Comparison of ENCODE assay signal across 13 mouse cellular contexts in the genomic region with DNA sequence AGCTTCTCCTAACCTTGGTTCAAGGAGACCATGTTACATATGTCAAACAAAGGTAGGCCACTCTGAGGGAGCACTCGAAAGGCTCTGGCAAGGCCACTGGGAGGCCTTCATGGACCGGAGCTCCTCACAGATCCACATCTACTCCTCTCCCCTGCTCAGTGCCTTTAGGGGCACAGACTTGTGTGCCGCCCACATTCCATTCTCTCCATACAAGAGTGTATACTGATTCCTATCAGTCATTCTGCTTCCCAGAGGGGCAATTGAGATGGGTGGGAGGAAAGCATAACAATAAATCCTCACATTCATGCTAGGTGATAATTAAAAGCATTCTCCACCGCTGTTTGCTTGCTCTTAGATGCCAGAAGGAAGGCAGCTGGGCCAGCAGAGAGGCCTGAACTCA.
DNase-seq lines count a peak whose midpoint lies in the region; ATAC-seq lines count a peak whose summit lies in the region.
"Had no signal": no experiment of that assay in that cellular context is flagged by ENCODE, and none has a peak within 500 bp of the region (broad histone marks: within the 10 kb centered on the region; RNA-seq: fewer than 3 reads in every experiment).

No protein-coding gene starts in this region.

- H3K9ac ChIP-seq in forebrain, embryonic 11.5 days (ENCODE audit: low read length), result no peak overlapping the region
- no peak overlapping the region for H3K9ac ChIP-seq in forebrain, embryonic 12.5 days
- no peak overlapping the region for H3K9ac ChIP-seq in kidney, embryonic 15.5 days
- H3K9ac ChIP-seq in limb, embryonic 15.5 days, result no peak overlapping the region
- H3K9ac ChIP-seq: forebrain, embryonic 13.5 days; hindbrain, embryonic 13.5 days; liver, embryonic 13.5 days had no signal

- H3K9me3 ChIP-seq in forebrain, embryonic 11.5 days (ENCODE audit: control insufficient read depth, low read length), result no peaks in the 10 kb centered on the region
- no peaks in the 10 kb centered on the region for H3K9me3 ChIP-seq in forebrain, embryonic 12.5 days
- no peaks in the 10 kb centered on the region for H3K9me3 ChIP-seq in kidney, embryonic 15.5 days (replicated peaks)
- H3K9me3 ChIP-seq in embryonic facial prominence, embryonic 10.5 days, result no peaks in the 10 kb centered on the region
- no peaks in the 10 kb centered on the region for H3K9me3 ChIP-seq in limb, embryonic 15.5 days
- H3K9me3 ChIP-seq: forebrain, embryonic 13.5 days; G1E; hindbrain, embryonic 13.5 days; liver, embryonic 13.5 days had no signal

- H3K4me1 ChIP-seq in forebrain, embryonic 11.5 days (replicated peaks; ENCODE audit: control insufficient read depth, insufficient read depth, low read length), result peaks cover 31% of the 10 kb centered on the region
- peaks cover 38% of the 10 kb centered on the region for H3K4me1 ChIP-seq in forebrain, embryonic 12.5 days
- peaks cover 83% of the 10 kb centered on the region for H3K4me1 ChIP-seq in kidney, embryonic 15.5 days
- H3K4me1 ChIP-seq in embryonic facial prominence, embryonic 10.5 days, result peaks cover 92% of the 10 kb centered on the region
- H3K4me1 ChIP-seq in limb, embryonic 15.5 days, result peaks cover 44% of the 10 kb centered on the region

- no peak for ATAC-seq in forebrain, embryonic 11.5 days (replicated peaks; ENCODE audit: low FRiP score)
- ATAC-seq in forebrain, embryonic 12.5 days (ENCODE audit: low FRiP score), result no peak
- 0 out of 2 replicates have a peak, but pooled peaks have one; percentile 23 for ATAC-seq in kidney, embryonic 15.5 days (replicated peaks; ENCODE audit: low FRiP score)
- no peak for ATAC-seq in limb, embryonic 15.5 days (ENCODE audit: insufficient number of reproducible peaks, low FRiP score, low TSS enrichment, low read depth)
- ATAC-seq in erythroid progenitor cell, adult 5-6 weeks (replicated peaks; ENCODE audit: low FRiP score, poor library complexity, severe bottlenecking), result no peak
- ATAC-seq: forebrain, embryonic 13.5 days had no signal

- H3K36me3 ChIP-seq in forebrain, embryonic 11.5 days (ENCODE audit: control insufficient read depth, insufficient read depth, low read length), result no peaks in the 10 kb centered on the region
- H3K36me3 ChIP-seq in forebrain, embryonic 12.5 days (replicated peaks), result no peaks in the 10 kb centered on the region
- H3K36me3 ChIP-seq in kidney, embryonic 15.5 days, result no peaks in the 10 kb centered on the region
- H3K36me3 ChIP-seq in embryonic facial prominence, embryonic 10.5 days (replicated peaks), result no peaks in the 10 kb centered on the region
- H3K36me3 ChIP-seq in limb, embryonic 15.5 days, result no peaks in the 10 kb centered on the region
- H3K36me3 ChIP-seq: hindbrain, embryonic 13.5 days; liver, embryonic 13.5 days had no signal

- no peak overlapping the region for H3K27ac ChIP-seq in forebrain, embryonic 11.5 days (ENCODE audit: low read depth, low read length)
- no peak overlapping the region for H3K27ac ChIP-seq in forebrain, embryonic 12.5 days
- peak overlapping the region; percentile 82 for H3K27ac ChIP-seq in kidney, embryonic 15.5 days
- H3K27ac ChIP-seq in embryonic facial prominence, embryonic 10.5 days (replicated peaks), result peak overlapping the region; percentile 74
- H3K27ac ChIP-seq in limb, embryonic 15.5 days, result peak overlapping the region; percentile 65
- H3K27ac ChIP-seq: forebrain, embryonic 13.5 days; hindbrain, embryonic 13.5 days; liver, embryonic 13.5 days had no signal

- H3K4me2 ChIP-seq in forebrain, embryonic 11.5 days (ENCODE audit: low read depth, low read length, severe bottlenecking), result no peak overlapping the region
- H3K4me2 ChIP-seq in forebrain, embryonic 12.5 days, result no peak overlapping the region
- H3K4me2 ChIP-seq in kidney, embryonic 15.5 days, result no peak overlapping the region
- H3K4me2 ChIP-seq in limb, embryonic 15.5 days, result no peak overlapping the region
- H3K4me2 ChIP-seq: forebrain, embryonic 13.5 days; hindbrain, embryonic 13.5 days; liver, embryonic 13.5 days had no signal

- no peaks in the 10 kb centered on the region for H3K27me3 ChIP-seq in forebrain, embryonic 11.5 days (ENCODE audit: control insufficient read depth, insufficient read depth, low read length)
- no peaks in the 10 kb centered on the region for H3K27me3 ChIP-seq in forebrain, embryonic 12.5 days
- no peaks in the 10 kb centered on the region for H3K27me3 ChIP-seq in kidney, embryonic 15.5 days
- no peaks in the 10 kb centered on the region for H3K27me3 ChIP-seq in embryonic facial prominence, embryonic 10.5 days (replicated peaks; ENCODE audit: low read depth, poor library complexity, severe bottlenecking)
- H3K27me3 ChIP-seq in limb, embryonic 15.5 days, result no peaks in the 10 kb centered on the region
- H3K27me3 ChIP-seq: forebrain, embryonic 13.5 days; hindbrain, embryonic 13.5 days; liver, embryonic 13.5 days had no signal

- no peak overlapping the region for H3K4me3 ChIP-seq in forebrain, embryonic 11.5 days (ENCODE audit: low read depth, low read length)
- no peak overlapping the region for H3K4me3 ChIP-seq in forebrain, embryonic 12.5 days (replicated peaks)
- H3K4me3 ChIP-seq in kidney, embryonic 15.5 days (replicated peaks), result no peak overlapping the region
- no peak overlapping the region for H3K4me3 ChIP-seq in embryonic facial prominence, embryonic 10.5 days
- H3K4me3 ChIP-seq in limb, embryonic 15.5 days, result no peak overlapping the region
- H3K4me3 ChIP-seq: forebrain, embryonic 13.5 days; hindbrain, embryonic 13.5 days; liver, embryonic 13.5 days had no signal

- DNase-seq in forebrain, embryonic 11.5 days (ENCODE audit: low spot score), result peak; percentile 47
- no peak for DNase-seq in kidney, postnatal 36 days
- DNase-seq in embryonic facial prominence, embryonic 10.5 days (ENCODE audit: low spot score), result no peak
- DNase-seq in gastrocnemius, adult 18-20 months (ENCODE audit: low spot score), result no peak
- DNase-seq: cerebellum, postnatal 25 days; liver, embryonic 13.5 days had no signal

- 71% methylated on average over 4 of the region's 4 CpGs for WGBS in forebrain, embryonic 11.5 days
- 81% methylated on average over 4 of the region's 4 CpGs for WGBS in forebrain, embryonic 12.5 days
- 37% methylated on average over 4 of the region's 4 CpGs for WGBS in kidney, embryonic 15.5 days
- WGBS in embryonic facial prominence, embryonic 10.5 days, result 56% methylated on average over 4 of the region's 4 CpGs
- 40% methylated on average over 4 of the region's 4 CpGs for WGBS in limb, embryonic 15.5 days

Comparison
In these comparisons a context has a peak if more than half of its experiments do, and no peak if none do; other contexts are left out.
1. H3K27ac ChIP-seq: peak in kidney, embryonic 15.5 days (single experiment), embryonic facial prominence, embryonic 10.5 days (single experiment) and limb, embryonic 15.5 days (single experiment); none in forebrain, embryonic 11.5 days (single experiment) and forebrain, embryonic 12.5 days (single experiment).